Mouse (Mus musculus) neural tube, embryonic 11.5 days (tissue): Measurements from ENCODE around the gene Sec24d. TPM values are rescaled to one million over a fixed set of nuclear protein-coding genes. Genes with fewer than 3 reads are reported as not detected.
"Not testable (repeated sequence)": the region's sequence is repeated elsewhere in the genome, so short reads cannot be mapped to it uniquely, and the experiment has no call there.

Source experiments
- ATAC-seq: fragments of 200-750 bp; cut with Nextera tagmentation; 2 replicates; pipeline ENCODE4 v1.8.0; 2017; ENCODE audit warnings: moderate number of reproducible peaks, mild to moderate bottlenecking, moderate TSS enrichment, moderate library complexity; ENCODE audit not compliant: insufficient read depth, low FRiP score, low TSS enrichment
- DNase-seq: peaks from one replicate; pipeline ENCODE4 v3.0.0-alpha.2; 2015; ENCODE audit warnings: low spot score
- H3K27ac ChIP-seq: fragments of 300-500 bp; sonication (generic); 2 replicates; pipeline ENCODE4 v1.5.1; 2014; ENCODE audit warnings: low read depth, mild to moderate bottlenecking, low read length
- H3K27me3 ChIP-seq: fragments of 300-500 bp; sonication (generic); 2 replicates; pipeline ENCODE4 v1.6.1; 2014; ENCODE audit warnings: mild to moderate bottlenecking, low read length, mixed read lengths; ENCODE audit not compliant: control insufficient read depth, insufficient read depth
- H3K36me3 ChIP-seq: fragments of 300-500 bp; sonication (generic); 2 replicates; pipeline ENCODE4 v1.6.1; 2014; ENCODE audit warnings: mild to moderate bottlenecking, low read length, moderate library complexity, mixed read lengths; ENCODE audit not compliant: control insufficient read depth, insufficient read depth
- H3K4me1 ChIP-seq: fragments of 300-500 bp; sonication (generic); 2 replicates; pipeline ENCODE4 v1.6.1; 2014; ENCODE audit warnings: low read length, mixed read lengths; ENCODE audit not compliant: control insufficient read depth, insufficient read depth
- H3K4me2 ChIP-seq: fragments of 300-500 bp; sonication (generic); 2 replicates; pipeline ENCODE4 v1.6.1; 2014; ENCODE audit warnings: low read depth, mild to moderate bottlenecking, moderate library complexity
- H3K4me3 ChIP-seq: fragments of 300-500 bp; sonication (generic); 2 replicates; pipeline ENCODE4 v1.5.1; 2014; ENCODE audit warnings: low read depth, low read length
- H3K9ac ChIP-seq: fragments of 300-500 bp; sonication (generic); 2 replicates; pipeline ENCODE4 v1.6.1; 2014; ENCODE audit warnings: mild to moderate bottlenecking, low read length
- H3K9me3 ChIP-seq: fragments of 300-500 bp; sonication (generic); 2 replicates; pipeline ENCODE4 v1.6.1; 2016; ENCODE audit warnings: low read length; ENCODE audit not compliant: control insufficient read depth
- WGBS: fragments of 180-500 bp; shearing (Covaris S2); extraction: QIAGEN DNeasy Blood & Tissue Kit; methylation state at CpG from one replicate; pipeline ENCODE4 v1.1.7; 2014; 5-methylcytosine and 5-hydroxymethylcytosine counted together
- polyA plus RNA-seq: library from polyadenylated mRNA; unstranded; fragments of >200 nt; fragmentation: Nextera tagmentation; extraction: Ambion mirVana; gene quantifications from 2 replicates; pipeline ENCODE4 v1.2.1, GENCODE M21; 2014

The Sec24d gene
- polyA plus RNA-seq, 1 experiment from 2014 or later: 28.6 TPM

DNA sequence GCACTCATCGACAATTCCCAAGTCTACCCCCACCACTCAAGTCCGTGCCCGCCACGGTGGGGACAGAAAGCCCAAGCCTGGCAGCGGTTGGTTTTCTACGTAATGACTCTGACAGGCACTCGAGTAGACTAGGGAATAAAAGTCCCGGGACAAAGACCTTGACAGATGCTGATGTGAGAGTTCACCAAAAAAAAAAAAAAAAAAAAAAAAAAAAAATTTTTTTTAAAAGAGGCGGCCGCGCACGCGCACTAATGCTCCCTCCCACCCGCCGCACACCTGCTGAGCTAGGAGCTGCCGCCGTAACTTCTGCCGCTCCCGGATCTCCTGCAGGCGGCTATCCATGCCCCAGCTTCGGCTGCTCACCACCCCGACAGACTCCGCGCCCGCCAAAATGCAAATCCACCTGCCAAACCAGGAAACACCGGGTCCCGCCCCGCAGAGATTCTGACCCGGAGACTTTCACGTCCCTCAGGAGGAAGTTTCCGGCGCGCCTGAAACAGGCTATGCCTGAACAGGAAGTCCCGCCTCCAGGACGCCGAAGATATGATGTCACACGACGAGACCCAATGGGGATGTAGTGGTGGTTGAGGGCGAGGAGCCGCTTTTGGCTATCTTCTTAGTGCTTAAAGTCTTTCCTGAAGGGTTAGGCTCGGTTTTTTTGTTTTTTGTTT lies 118.4 kb downstream of the Sec24d start, which contains the start of gene Mettl14:
TSS of gene Mettl14 (minus strand) at position 623 of the 671 bp plus-strand sequence.
- under 1% methylated on average over 41 of the region's 41 CpGs for WGBS
- H3K9me3 ChIP-seq: no peaks in the 10 kb centered on the region
- H3K36me3 ChIP-seq: no peaks in the 10 kb centered on the region
- H3K4me1 ChIP-seq: peaks cover 5% of the 10 kb centered on the region; the same call in 1 of the 2 replicates
- H3K4me2 ChIP-seq: peak within 1 kb of the TSS; percentile 59
- peak within 1 kb of the TSS; percentile 52 for H3K4me3 ChIP-seq
- H3K27me3 ChIP-seq: no peaks in the 10 kb centered on the region
- DNase-seq (peak; percentile 94), ATAC-seq (peak; percentile 98)
- peak within 1 kb of the TSS; percentile 47 for H3K27ac ChIP-seq
- peak within 1 kb of the TSS; percentile 70 for H3K9ac ChIP-seq

DNA sequence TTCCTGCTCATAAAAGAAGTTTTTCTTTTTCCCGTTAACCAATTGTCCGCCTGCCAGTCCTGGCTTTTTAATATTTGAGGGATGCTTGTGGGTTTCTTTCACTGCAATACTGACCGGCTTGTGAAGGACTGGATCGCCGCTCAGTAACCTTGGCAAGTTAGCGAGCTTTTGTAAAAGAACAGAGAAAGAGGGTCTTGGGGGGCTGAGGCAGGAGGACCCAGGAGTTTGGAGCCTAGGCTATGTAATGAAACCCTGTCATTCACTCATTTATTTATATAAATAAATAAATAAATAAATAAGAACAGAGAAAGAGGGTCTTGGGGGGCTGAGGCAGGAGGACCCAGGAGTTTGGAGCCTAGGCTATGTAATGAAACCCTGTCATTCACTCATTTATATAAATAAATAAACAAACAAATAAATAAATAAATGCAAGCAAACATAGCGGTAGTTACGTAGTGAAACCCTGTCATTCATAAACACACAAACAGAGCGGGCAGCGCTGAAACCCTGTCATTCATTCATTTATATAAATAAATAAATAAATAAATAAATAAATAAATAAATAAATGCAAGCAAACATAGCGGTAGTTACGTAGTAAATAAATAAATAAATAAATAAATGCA lies 119.0 kb downstream of the Sec24d start:
- not testable (repeated sequence) for DNase-seq, H3K9me3 ChIP-seq, H3K36me3 ChIP-seq, H3K27me3 ChIP-seq, H3K4me1 ChIP-seq
- WGBS: 20% methylated on average over 12 of the region's 12 CpGs
- H3K4me2 ChIP-seq: peak overlapping the region; percentile 45
- peak overlapping the region; percentile 47; the same call in 1 of the 2 replicates for H3K27ac ChIP-seq
- peak overlapping the region; percentile 52 for H3K4me3 ChIP-seq
- peak overlapping the region; percentile 45; the same call in 1 of the 2 replicates for H3K9ac ChIP-seq
- ATAC-seq: peak; percentile 77

DNA sequence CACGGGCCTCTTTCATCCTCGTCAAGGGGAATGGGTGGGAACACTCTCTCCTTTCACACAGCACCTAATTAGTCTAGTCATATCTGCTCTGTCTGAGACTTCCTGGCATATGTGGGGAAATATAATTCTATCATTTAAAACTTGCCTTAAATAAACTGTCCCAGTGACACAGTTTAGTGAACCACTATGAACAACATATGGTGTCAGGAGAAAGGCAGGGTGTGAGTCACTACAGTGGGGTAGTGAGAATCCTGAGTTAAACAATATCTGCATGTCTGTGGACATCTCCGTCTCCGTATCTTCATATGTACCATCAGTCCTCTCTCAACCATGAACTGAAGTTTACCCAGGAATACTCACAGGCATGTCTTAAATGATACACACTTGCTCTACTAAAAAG lies 123.9 kb downstream of the Sec24d start:
- Histone ChIP-seq H3K27ac (no peak overlapping the region), H3K9me3 (no peaks in the 10 kb centered on the region), H3K4me1 (no peaks in the 10 kb centered on the region), H3K27me3 (no peaks in the 10 kb centered on the region), H3K9ac (no peak overlapping the region), H3K4me2 (no peak overlapping the region), H3K4me3 (no peak overlapping the region), H3K36me3 (no peaks in the 10 kb centered on the region)
- WGBS: 79% methylated on average over 4 of the region's 4 CpGs
- ATAC-seq (no peak), DNase-seq (no peak)

DNA sequence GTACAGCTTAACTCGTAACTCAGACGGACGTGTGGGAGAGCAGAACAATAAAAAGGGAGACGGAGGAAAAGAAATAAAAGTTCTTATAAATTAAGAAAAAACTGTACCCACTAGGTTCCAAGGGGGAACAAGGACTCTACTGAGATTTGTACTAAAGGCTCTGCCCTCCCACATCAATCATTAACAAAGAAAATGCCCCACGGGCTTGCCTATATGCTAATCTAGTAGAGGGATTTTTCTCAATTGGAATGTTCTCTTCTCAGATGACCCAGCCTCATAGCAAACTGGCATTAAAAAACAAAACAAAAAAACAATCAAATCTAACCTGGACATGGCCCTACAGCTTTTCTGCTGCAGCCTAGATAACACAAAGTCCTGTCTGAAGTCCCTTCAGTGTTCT lies 128.4 kb downstream of the Sec24d start:
- Histone ChIP-seq H3K27me3 (no peaks in the 10 kb centered on the region), H3K9ac (no peak overlapping the region), H3K4me1 (no peaks in the 10 kb centered on the region), H3K4me3 (no peak overlapping the region), H3K36me3 (no peaks in the 10 kb centered on the region), H3K27ac (no peak overlapping the region), H3K4me2 (no peak overlapping the region), H3K9me3 (no peaks in the 10 kb centered on the region)
- no peak for ATAC-seq
- 85% methylated on average over 5 of the region's 5 CpGs for WGBS
- no peak for DNase-seq

DNA sequence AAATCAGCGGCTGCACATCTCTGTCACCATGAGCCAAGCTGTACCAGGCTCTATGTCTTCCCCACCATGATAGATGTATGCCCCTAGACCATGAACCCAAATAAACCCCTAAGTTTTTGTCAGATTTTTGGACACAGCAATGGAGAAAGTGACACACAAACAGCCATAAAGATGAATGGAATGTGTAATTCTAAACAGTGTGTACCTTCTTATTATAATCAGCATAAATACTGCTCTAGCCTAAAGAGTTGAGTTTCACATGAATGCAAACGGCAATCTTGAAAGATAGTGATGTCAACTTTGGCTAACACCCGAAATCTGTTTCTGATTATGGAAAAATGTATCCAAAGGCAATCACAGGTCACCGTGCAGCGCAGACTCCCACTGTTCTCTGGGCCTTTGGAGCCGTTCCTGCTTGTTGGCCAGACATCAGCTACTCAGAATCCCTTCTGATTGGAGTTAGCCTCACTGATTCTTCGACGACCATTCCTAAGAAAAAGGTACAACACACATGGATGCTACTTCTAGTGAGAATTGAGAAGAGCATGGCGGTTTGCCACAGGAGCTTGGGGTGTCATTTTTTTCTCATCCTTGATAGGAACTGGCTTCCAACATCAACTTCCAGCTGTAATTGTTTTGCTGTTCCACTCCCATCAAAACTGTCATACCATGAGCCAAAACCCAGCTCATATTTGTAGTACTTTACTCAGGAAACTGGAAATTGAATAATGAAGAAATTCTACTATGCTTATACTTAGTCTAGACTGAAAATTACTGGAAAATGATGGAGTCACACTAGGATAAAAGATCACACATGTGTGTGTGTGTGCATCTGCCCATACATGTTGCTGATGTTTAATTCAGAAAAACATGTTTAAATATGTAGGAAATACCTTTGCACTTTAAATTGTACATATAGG lies 130.6 kb downstream of the Sec24d start:
- Histone ChIP-seq H3K27ac (no peak overlapping the region), H3K4me3 (no peak overlapping the region), H3K9me3 (no peaks in the 10 kb centered on the region), H3K4me2 (no peak overlapping the region), H3K27me3 (no peaks in the 10 kb centered on the region), H3K9ac (no peak overlapping the region), H3K4me1 (no peaks in the 10 kb centered on the region), H3K36me3 (no peaks in the 10 kb centered on the region)
- ATAC-seq (no peak), DNase-seq (no peak)
- WGBS: 78% methylated on average over 9 of the region's 9 CpGs

DNA sequence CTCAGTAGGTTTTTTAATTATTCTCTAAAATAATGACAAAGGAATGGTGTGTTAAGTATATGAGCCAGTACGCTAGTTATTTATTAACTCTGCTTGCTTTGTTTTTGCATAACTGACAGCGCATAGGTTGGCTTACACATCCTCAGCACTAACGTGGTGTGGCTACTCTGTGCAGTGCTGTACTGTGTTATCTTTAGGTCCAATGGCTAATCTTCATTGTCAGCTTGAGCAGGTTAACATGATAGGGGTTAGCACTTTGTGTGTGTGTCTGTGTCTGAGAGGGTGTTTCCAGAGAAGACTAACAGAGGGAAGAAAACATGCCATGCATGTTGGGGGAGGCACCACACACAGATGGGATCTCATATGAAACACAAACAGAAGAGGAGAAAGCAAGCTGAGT lies 137.7 kb downstream of the Sec24d start:
- ATAC-seq (no peak), DNase-seq (no peak)
- Histone ChIP-seq H3K9ac (no peak overlapping the region), H3K27ac (no peak overlapping the region), H3K4me2 (no peak overlapping the region), H3K27me3 (no peaks in the 10 kb centered on the region), H3K4me3 (no peak overlapping the region), H3K9me3 (no peaks in the 10 kb centered on the region), H3K4me1 (no peaks in the 10 kb centered on the region), H3K36me3 (no peaks in the 10 kb centered on the region)
- 83% methylated on average over 3 of the region's 3 CpGs for WGBS

DNA sequence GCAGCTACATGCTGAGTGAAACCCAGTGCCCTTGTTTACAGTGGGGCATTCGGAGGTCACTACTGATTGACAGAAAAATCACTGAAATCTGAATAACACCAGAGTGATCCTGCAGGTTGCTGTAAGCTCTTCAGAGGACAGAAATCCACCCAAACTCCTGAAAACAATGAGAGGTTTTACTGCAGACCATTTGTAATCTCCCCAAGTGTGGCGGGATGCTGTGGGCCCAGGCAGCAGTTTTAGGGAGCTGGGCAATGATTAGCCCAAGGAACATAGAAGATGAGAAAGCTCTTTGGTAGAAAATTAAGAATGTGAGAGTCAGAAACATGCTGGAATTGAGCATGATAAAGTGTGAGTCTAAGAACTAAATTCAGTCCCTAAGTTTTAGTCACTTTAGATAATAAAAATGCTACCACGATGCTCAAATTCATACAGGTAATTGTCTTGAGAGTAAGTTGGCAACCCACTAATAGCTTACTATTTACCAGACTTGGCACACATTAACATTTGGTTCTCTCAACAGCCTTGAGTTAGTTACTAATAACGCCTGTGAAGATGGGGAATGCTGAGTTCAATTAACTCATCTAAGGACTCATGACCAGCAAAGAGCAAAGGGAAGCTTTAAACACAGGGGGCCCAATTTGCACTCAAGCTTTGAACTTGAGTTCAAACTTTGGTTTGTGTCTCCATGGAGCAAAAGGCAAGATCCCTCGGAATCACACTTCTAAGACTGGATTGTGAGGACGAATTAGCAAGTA lies 144.7 kb downstream of the Sec24d start:
- no peaks in the 10 kb centered on the region for H3K27me3 ChIP-seq
- H3K4me2 ChIP-seq: no peak overlapping the region
- no peaks in the 10 kb centered on the region for H3K9me3 ChIP-seq
- DNase-seq: no peak
- H3K4me1 ChIP-seq: no peaks in the 10 kb centered on the region
- no peak overlapping the region for H3K4me3 ChIP-seq
- 68% methylated on average over 6 of the region's 6 CpGs for WGBS
- H3K27ac ChIP-seq: no peak overlapping the region
- H3K9ac ChIP-seq: no peak overlapping the region
- H3K36me3 ChIP-seq: no peaks in the 10 kb centered on the region
- no peak for ATAC-seq

DNA sequence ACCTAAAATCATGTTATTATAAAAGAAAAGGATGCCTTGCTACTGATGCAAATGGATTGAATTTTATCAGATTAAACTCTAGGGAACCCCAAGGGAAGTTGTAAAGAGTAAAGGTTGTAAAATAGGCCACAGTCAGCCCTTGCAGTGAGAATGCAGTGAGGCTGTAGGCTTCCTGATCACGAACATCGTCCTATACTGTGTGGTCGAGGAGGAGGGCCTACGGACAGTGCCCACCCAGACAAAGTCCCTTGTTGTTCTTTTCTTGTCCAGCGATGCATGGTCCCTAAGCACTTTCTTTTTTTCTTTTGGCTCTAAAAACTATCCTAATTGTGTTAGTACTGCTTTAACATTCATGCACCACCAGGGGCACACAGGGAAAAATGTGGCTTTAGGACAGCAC lies 145.9 kb downstream of the Sec24d start:
- DNase-seq (no peak), ATAC-seq (no peak; the same call in 1 of the 2 replicates)
- Histone ChIP-seq H3K27ac (no peak overlapping the region), H3K4me1 (no peaks in the 10 kb centered on the region), H3K27me3 (no peaks in the 10 kb centered on the region), H3K9ac (no peak overlapping the region), H3K4me3 (no peak overlapping the region), H3K9me3 (no peaks in the 10 kb centered on the region), H3K36me3 (no peaks in the 10 kb centered on the region), H3K4me2 (no peak overlapping the region)
- WGBS: 45% methylated on average over 5 of the region's 5 CpGs
